Mouse (Mus musculus): ENCODE results near the gene Urad. TPM values are rescaled to one million over a fixed set of nuclear protein-coding genes. Genes with fewer than 3 reads are reported as not detected.

Gene Urad
- polyA plus RNA-seq, 1 experiment = not detected

GRCm38 (mm10) chr5:147269926-147270672, 52.1 kb downstream of the Urad start, which contains the start of gene Pdx1:
Pdx1 (plus strand) TSS chr5:147269959.
- DNase-seq (ENCODE audit: low spot score) = no peak

- no peak for DNase-seq (ENCODE audit: low spot score)
These were observed 52.9 kb downstream of the Urad start for GRCm38 (mm10) chr5:147269371-147269770.

GRCm38 (mm10) chr5:147268728-147269127, 53.5 kb downstream of the Urad start:
- DNase-seq (ENCODE audit: low spot score) = no peak

GRCm38 (mm10) chr5:147267434-147267833, 54.8 kb downstream of the Urad start:
- DNase-seq (ENCODE audit: low spot score) = no peak

Other genes with a start within 250 kb of the Urad start
- 9.6 and 13.6 TPM in 2 replicates for gene Lnx2, start 245.9 kb downstream of the Urad start, polyA plus RNA-seq (2012; rRNA removed)
- 116 and 126 TPM in 2 replicates for gene Polr1d, start 245.4 kb downstream of the Urad start, polyA plus RNA-seq (2012; rRNA removed)
- not detected in 2 replicates for gene Gsx1, start 133.7 kb downstream of the Urad start, polyA plus RNA-seq (2012; rRNA removed)
- gene Pdx1, start 52.5 kb downstream of the Urad start, polyA plus RNA-seq (2012; rRNA removed) = not detected in 2 replicates
- gene Cdx2, start 15.2 kb downstream of the Urad start, polyA plus RNA-seq (2012; rRNA removed) = not detected in 2 replicates
- gene Flt3, start 78.0 kb upstream of the Urad start, polyA plus RNA-seq (2012; rRNA removed) = 1.1 and 1.7 TPM in 2 replicates
- gene Pan3, start 107.7 kb upstream of the Urad start, polyA plus RNA-seq (2012; rRNA removed) = 51.1 and 60.4 TPM in 2 replicates